In genomic region chr7:66340044-66340443, GRCm38 (mm10) we compare ENCODE assay signal across 18 mouse cellular contexts. TPM values are rescaled to one million over a fixed set of nuclear protein-coding genes. Genes with fewer than 3 reads are reported as not detected.
A peak's percentile ranks its signal among the peaks of the same experiment; 100 is the strongest.
DNase-seq lines count a peak whose midpoint lies in the region; ATAC-seq lines count a peak whose summit lies in the region.
"Had no signal": no experiment of that assay in that cellular context is flagged by ENCODE, and none has a peak within 500 bp of the region (broad histone marks: within the 10 kb centered on the region; RNA-seq: fewer than 3 reads in every experiment).

No protein-coding gene starts in this region.

- H3K4me3 ChIP-seq in kidney, embryonic 16.5 days (ENCODE audit: low read length): no peak overlapping the region
- H3K4me3 ChIP-seq: forebrain, embryonic 10.5 days; hindbrain, embryonic 12.5 days; midbrain, embryonic 15.5 days had no signal

- H3K4me2 ChIP-seq in kidney, embryonic 16.5 days (replicated peaks; ENCODE audit: low read depth, low read length): no peak overlapping the region
- H3K4me2 ChIP-seq: hindbrain, embryonic 12.5 days; midbrain, embryonic 15.5 days had no signal

- peaks cover 10% of the 10 kb centered on the region for H3K4me1 ChIP-seq in kidney, embryonic 16.5 days (ENCODE audit: insufficient read depth, low read length)
- H3K4me1 ChIP-seq: midbrain, embryonic 15.5 days had no signal

- intact Hi-C loops in heart, postnatal 14 days (cut with DNase I): no loop called here

- H3K36me3 ChIP-seq in kidney, embryonic 16.5 days (ENCODE audit: insufficient read depth, low read length): 0 out of 2 replicates have a peak, but pooled peaks cover under 1% of the 10 kb centered on the region
- H3K36me3 ChIP-seq: forebrain, embryonic 10.5 days; G1E; hindbrain, embryonic 12.5 days; midbrain, embryonic 15.5 days had no signal

- no peak overlapping the region for H3K9ac ChIP-seq in kidney, embryonic 16.5 days (replicated peaks; ENCODE audit: low read length)
- H3K9ac ChIP-seq: hindbrain, embryonic 12.5 days; liver, embryonic 14.5 days; midbrain, embryonic 15.5 days had no signal

- peak; percentile 56; the same call in 1 of the 2 replicates for ATAC-seq in kidney, embryonic 16.5 days (ENCODE audit: low FRiP score, low TSS enrichment)
- ATAC-seq: midbrain, embryonic 15.5 days had no signal

- H3K27ac ChIP-seq in kidney, embryonic 16.5 days (ENCODE audit: low read length): peak overlapping the region; percentile 41
- H3K27ac ChIP-seq: forebrain, embryonic 10.5 days; hindbrain, embryonic 12.5 days; liver, embryonic 14.5 days; midbrain, embryonic 15.5 days had no signal

- H3K27me3 ChIP-seq in kidney, embryonic 16.5 days (ENCODE audit: insufficient read depth, low read length): no peaks in the 10 kb centered on the region
- H3K27me3 ChIP-seq: hindbrain, embryonic 12.5 days; midbrain, embryonic 15.5 days had no signal

- H3K9me3 ChIP-seq in kidney, embryonic 16.5 days (ENCODE audit: low read length): no peaks in the 10 kb centered on the region
- H3K9me3 ChIP-seq: forebrain, embryonic 10.5 days; G1E; hindbrain, embryonic 12.5 days; midbrain, embryonic 15.5 days had no signal

- DNase-seq in heart, adult 11 months: peak; percentile 91
- DNase-seq in heart, postnatal 14 days: no peak
- no peak for DNase-seq in kidney, adult 8-10 months
- DNase-seq in urinary bladder, postnatal 14 days (ENCODE audit: low spot score): peak; percentile 44
- DNase-seq in urinary bladder, postnatal 25 days (ENCODE audit: low spot score): no peak
- no peak for DNase-seq in ovary, adult 18-20 months (ENCODE audit: low spot score)
- DNase-seq in adrenal gland, postnatal 10 days: no peak
- DNase-seq: cerebellum, adult 18-20 months; embryo, embryonic 11 days; thymus, adult 18-20 months had no signal

- WGBS in kidney, embryonic 16.5 days: 29% methylated on average over 3 of the region's 3 CpGs

RNA-seq across cellular contexts. Expression of gene Gm10974, which starts 25.7 kb away (rescaled TPM):
- not detected for total RNA-seq in heart, postnatal 14 days (2021)
- not detected in 2 replicates for polyA plus RNA-seq in kidney, embryonic 16.5 days (2015; fragmentation: Nextera tagmentation; extraction: Ambion mirVana)
- not detected for total RNA-seq in adrenal gland, postnatal 10 days (2021)
- total RNA-seq: G1E; left cerebral cortex, adult 18-20 months; neutrophil, adult 5-6 weeks had no signal
- polyA plus RNA-seq: forebrain, embryonic 10.5 days; G1E; hindbrain, embryonic 12.5 days; liver, embryonic 14.5 days; midbrain, embryonic 15.5 days had no signal

RNA-seq across cellular contexts. Expression of gene Lrrk1, which starts 48.1 kb away (rescaled TPM):
- total RNA-seq in heart, postnatal 14 days (2021): 10 to 100 TPM in 1 of 2 experiments, 1 to 10 TPM in 1; 9.1 to 10.5 TPM
- 16.7 and 18.1 TPM in 2 replicates for polyA plus RNA-seq in kidney, embryonic 16.5 days (2015; fragmentation: Nextera tagmentation; extraction: Ambion mirVana)
- total RNA-seq in adrenal gland, postnatal 10 days (2021): 10 to 100 TPM; 12.4 to 16.4 TPM
- polyA plus RNA-seq: G1E had no signal

Comparison
In these comparisons a context has a peak if more than half of its experiments do, and no peak if none do; other contexts are left out.
1. DNase-seq: peak in heart, adult 11 months (single experiment) and urinary bladder, postnatal 14 days (single experiment); none in heart, postnatal 14 days (0 of 2), kidney, adult 8-10 months (0 of 2), urinary bladder, postnatal 25 days (single experiment), ovary, adult 18-20 months (single experiment) and adrenal gland, postnatal 10 days (single experiment).